Mouse (Mus musculus) heart, adult 8-10 months (tissue): ENCODE results near the gene Adamts12. TPM values are rescaled to one million over a fixed set of nuclear protein-coding genes. Genes with fewer than 3 reads are reported as not detected.

ENCODE experiments used
- total RNA-seq, 4 experiments: library from RNA; stranded (reverse); gene quantifications; 2 replicates each; pipeline ENCODE4 v1.2.4; 2022

The Adamts12 gene
- total RNA-seq, 4 experiments from 2014 or later: 1.1 to 1.4 (median 1.2) TPM

Other genes starting within 250 kb of the Adamts12 start
- gene C1qtnf3, start 112.5 kb upstream of the Adamts12 start, total RNA-seq: not detected
- gene Amacr, start 83.0 kb upstream of the Adamts12 start, total RNA-seq: 10 to 100 TPM; 34.2 to 38.2 (median 36.0) TPM
- not detected for gene Slc45a2, start 64.1 kb upstream of the Adamts12 start, total RNA-seq
- under 1 TPM in 1 of 4 experiments, not detected in 3; 0.09 TPM for gene Rxfp3, start 26.8 kb upstream of the Adamts12 start, total RNA-seq